Mouse (Mus musculus) heart, adult 2 months (tissue): Measurements from ENCODE around the gene Myh14. TPM values are rescaled to one million over a fixed set of nuclear protein-coding genes. Genes with fewer than 3 reads are reported as not detected.

Source experiments
- DNase-seq, 2 experiments: peaks; one replicate each; pipeline ENCODE4 v3.0.0; 2021
- H3K27ac ChIP-seq: fragments of 200-600 bp; 2 replicates; pipeline ENCODE4 v1.8.1; 2022
- H3K27me3 ChIP-seq: fragments of 200-500 bp; 2 replicates; pipeline ENCODE4 v1.6.1; 2012; ENCODE audit warnings: mild to moderate bottlenecking, low read length, inconsistent platforms, mixed read lengths; ENCODE audit not compliant: control insufficient read depth, insufficient read depth
- H3K36me3 ChIP-seq: fragments of 200-500 bp; 2 replicates; pipeline ENCODE4 v1.6.1; 2012; ENCODE audit warnings: low read length, inconsistent platforms; ENCODE audit not compliant: control insufficient read depth, insufficient read depth
- H3K4me1 ChIP-seq: fragments of 200-500 bp; 2 replicates; pipeline ENCODE4 v1.6.1; 2011; ENCODE audit warnings: low read length; ENCODE audit not compliant: control insufficient read depth, insufficient read depth
- H3K4me3 ChIP-seq: fragments of 200-600 bp; 2 replicates; pipeline ENCODE4 v1.8.1; 2022
- H3K79me2 ChIP-seq: fragments of 200-500 bp; replicated peaks from 2 replicates; pipeline ENCODE4 v1.6.1; 2012; ENCODE audit warnings: mild to moderate bottlenecking, inconsistent platforms, low read length, moderate library complexity, mixed read lengths; ENCODE audit not compliant: control insufficient read depth, insufficient read depth
- H3K9ac ChIP-seq: fragments of 200-500 bp; 2 replicates; pipeline ENCODE4 v1.6.1; 2012; ENCODE audit warnings: low read depth, mild to moderate bottlenecking, control low read depth, inconsistent platforms, low read length, mixed read lengths
- CTCF ChIP-seq: fragments of 200-600 bp; IDR thresholded peaks from 2 replicates; pipeline ENCODE4 v1.8.1; 2022; ENCODE audit warnings: antibody characterized with exemption, mild to moderate bottlenecking, moderate library complexity
- EP300 ChIP-seq: fragments of 200-500 bp; IDR thresholded peaks from 2 replicates; pipeline ENCODE4 v1.6.1; 2011; ENCODE audit warnings: low read depth, low read length, control low read depth; ENCODE audit not compliant: insufficient read depth
- POLR2A ChIP-seq: fragments of 200-500 bp; IDR thresholded peaks from 2 replicates; pipeline ENCODE4 v1.6.1; 2011; ENCODE audit warnings: mild to moderate bottlenecking, low read depth, low read length, control low read depth; ENCODE audit not compliant: insufficient read depth
- WGBS: fragments of 180-500 bp; shearing (Covaris S2); methylation state at CpG from one replicate; pipeline ENCODE4 v1.1.7; 2018; 5-methylcytosine and 5-hydroxymethylcytosine counted together
- intact Hi-C: fragments of 180-260 bp; cut with DNase I; formaldehyde crosslinking; loops from one replicate; pipeline ENCODE4 v1.15.1; 2025
- polyA plus RNA-seq: library from polyadenylated mRNA; depleted of rRNA; stranded (reverse); fragments of >200 nt; gene quantifications from 2 replicates; pipeline ENCODE4 v1.2.3, GENCODE M21; 2012
- total RNA-seq, 2 experiments: library from RNA; stranded (reverse); gene quantifications; 2 replicates each; pipeline ENCODE4 v1.2.3; 2021

Myh14 gene
- total and polyA plus RNA-seq, 3 experiments: 23.1 to 96.6 (median 79.4) TPM

DNA sequence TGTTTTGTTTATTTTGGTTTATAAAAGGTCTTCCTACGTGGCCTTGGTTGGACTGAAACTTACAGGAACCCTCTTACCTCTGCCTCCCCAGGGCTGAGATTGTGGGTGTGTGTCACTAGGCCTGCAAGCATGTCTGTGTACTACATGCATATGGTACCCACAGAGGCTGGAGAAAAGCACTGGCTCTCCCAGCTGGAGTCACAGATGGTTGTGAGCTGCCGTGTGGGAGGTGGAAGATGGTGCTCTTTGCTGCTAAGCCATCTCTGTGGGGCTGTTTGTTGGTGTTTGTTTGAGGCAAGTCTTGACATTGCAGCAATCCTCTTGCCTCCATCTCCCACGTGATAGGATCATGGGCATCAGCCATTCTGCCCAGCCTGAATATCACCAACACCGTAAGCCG, 9.4 kb downstream of the Myh14 start:
- H3K27ac ChIP-seq: no peak overlapping the region
- TF ChIP-seq EP300: no peak
- TF ChIP-seq CTCF: no peak
- no peak for TF ChIP-seq POLR2A
- no peaks in the 10 kb centered on the region for H3K4me1 ChIP-seq
- H3K27me3 ChIP-seq: no peaks in the 10 kb centered on the region
- DNase-seq: no peak
- no peaks in the 10 kb centered on the region for H3K79me2 ChIP-seq
- WGBS: 72% methylated on average over 5 of the region's 5 CpGs
- no peak overlapping the region for H3K4me3 ChIP-seq
- no peaks in the 10 kb centered on the region for H3K36me3 ChIP-seq
- H3K9ac ChIP-seq: no peak overlapping the region
- intact Hi-C loops: no loop called here

DNA sequence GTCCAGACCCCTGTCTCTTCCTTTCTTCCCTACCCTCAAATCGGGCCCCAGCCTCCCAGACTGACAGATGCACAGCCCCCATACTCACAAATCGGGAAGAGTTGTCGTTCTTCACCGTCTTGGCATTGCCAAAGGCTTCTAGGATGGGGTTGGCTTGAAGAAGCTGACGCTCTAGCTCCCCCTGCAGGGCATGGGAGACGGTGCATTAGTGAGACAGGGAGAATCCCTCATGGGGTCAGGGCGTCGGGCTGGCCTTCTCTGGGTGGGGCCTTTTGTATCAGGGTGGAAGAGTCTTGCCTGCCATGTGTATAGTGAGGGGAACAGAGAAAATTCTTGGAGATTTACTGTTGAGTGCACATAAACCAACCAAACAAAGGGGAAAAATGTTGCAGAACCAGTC, 15.1 kb downstream of the Myh14 start:
- DNase-seq: peak; percentile 36 to 51
- Histone ChIP-seq H3K4me3 (no peak overlapping the region), H3K9ac (no peak overlapping the region), H3K36me3 (no peaks in the 10 kb centered on the region), H3K4me1 (no peaks in the 10 kb centered on the region), H3K27me3 (no peaks in the 10 kb centered on the region), H3K27ac (no peak overlapping the region), H3K79me2 (no peaks in the 10 kb centered on the region)
- TF ChIP-seq CTCF (peak; percentile 77), EP300 (no peak)
- WGBS: 8% methylated on average over 8 of the region's 8 CpGs
- intact Hi-C loops: loop anchor here (10.0 kb wide), 1 partner anchor 391 kb away; the partner anchor contains the start of gene Gm15517

DNA sequence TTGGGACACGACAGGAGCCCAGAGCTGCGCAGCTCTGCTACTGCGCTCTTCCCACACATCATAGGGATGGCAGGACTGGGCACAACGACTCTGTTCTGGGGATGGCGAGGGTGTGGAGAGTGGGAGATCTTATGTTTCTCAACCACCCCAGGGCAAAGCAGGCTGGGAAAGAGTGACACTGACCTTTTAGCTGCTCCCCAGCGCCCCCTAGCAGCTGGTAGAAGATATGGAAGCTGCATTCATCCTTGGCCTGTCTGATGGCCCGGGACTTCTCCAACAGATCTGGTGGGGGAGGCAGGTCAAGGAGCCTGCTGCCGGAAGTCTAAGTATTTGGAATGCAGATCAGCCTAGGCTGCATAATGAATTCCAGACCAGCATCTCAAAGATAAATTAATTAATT, 16.9 kb downstream of the Myh14 start:
- Histone ChIP-seq H3K9ac (no peak overlapping the region), H3K36me3 (no peaks in the 10 kb centered on the region), H3K4me1 (no peaks in the 10 kb centered on the region), H3K4me3 (no peak overlapping the region), H3K27ac (no peak overlapping the region), H3K27me3 (no peaks in the 10 kb centered on the region), H3K79me2 (no peaks in the 10 kb centered on the region)
- no peak for TF ChIP-seq POLR2A
- no peak for TF ChIP-seq EP300
- TF ChIP-seq CTCF: peak; percentile 55
- WGBS: 49% methylated on average over 8 of the region's 8 CpGs
- intact Hi-C loops: loop anchor here (5.0 to 10.0 kb wide), 2 partner anchors 169 to 389 kb away; partner anchors contain the start of gene Gm15517
- no peak for DNase-seq

DNA sequence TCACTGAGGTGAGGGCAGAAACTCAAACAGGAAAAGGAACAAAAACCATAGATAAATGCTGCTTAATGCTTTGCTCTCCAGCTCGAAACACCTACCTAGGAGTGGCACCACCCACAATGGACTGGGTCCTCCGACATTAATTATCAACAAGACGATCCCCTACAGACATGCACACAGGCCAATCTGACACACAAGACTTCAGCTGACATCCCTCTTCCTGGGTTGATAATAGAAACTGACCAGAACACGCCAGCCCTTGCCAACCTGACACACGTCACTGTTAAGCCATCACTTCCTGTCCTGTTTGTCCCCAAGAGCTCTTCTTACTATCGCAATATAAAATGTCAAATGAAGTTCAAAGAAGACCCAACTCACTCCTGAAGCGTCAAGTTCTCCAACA, 19.2 kb downstream of the Myh14 start:
- H3K4me3 ChIP-seq: no peak overlapping the region
- TF ChIP-seq EP300 (no peak), CTCF (no peak), POLR2A (no peak)
- WGBS: 44% methylated on average over 7 of the region's 7 CpGs

DNA sequence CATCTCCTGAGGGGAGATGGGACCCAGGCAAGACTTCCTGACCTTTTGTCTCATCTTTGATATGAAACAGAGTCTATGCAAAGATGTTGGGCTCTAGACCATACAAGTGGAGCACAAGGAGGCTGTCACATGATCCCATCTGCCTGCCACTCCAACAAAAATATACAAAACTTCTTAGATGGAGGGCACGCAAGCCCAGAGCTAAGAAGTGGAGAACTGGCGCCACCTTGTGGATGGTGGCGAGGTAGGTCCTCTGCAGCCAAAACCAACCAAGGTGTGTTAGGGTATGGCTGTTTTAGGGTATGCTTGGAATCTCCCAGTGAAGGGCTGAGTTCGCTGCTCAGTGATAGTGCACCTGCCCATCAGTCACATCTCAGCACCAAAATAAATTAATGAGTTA, 20.7 kb downstream of the Myh14 start:
- Histone ChIP-seq H3K79me2 (no peaks in the 10 kb centered on the region), H3K36me3 (no peaks in the 10 kb centered on the region), H3K9ac (no peak overlapping the region), H3K27ac (no peak overlapping the region), H3K27me3 (no peaks in the 10 kb centered on the region), H3K4me1 (no peaks in the 10 kb centered on the region; the same call in 1 of the 2 replicates), H3K4me3 (no peak overlapping the region)
- intact Hi-C loops: loop anchor here (5.0 to 10.0 kb wide), 4 partner anchors 52 to 385 kb away; partner anchors contain the start of genes Gm15517 and Mybpc2
- peak; percentile 29 to 49 for DNase-seq
- TF ChIP-seq POLR2A: no peak
- TF ChIP-seq CTCF: peak; percentile 76
- 0 out of 2 replicates have a peak, but pooled peaks have one; percentile 29 for TF ChIP-seq EP300
- 12% methylated on average over 4 of the region's 4 CpGs for WGBS

More for the DNA sequence above, 19.2 kb downstream of the Myh14 start:
- Histone ChIP-seq H3K4me1 (no peaks in the 10 kb centered on the region), H3K9ac (no peak overlapping the region), H3K36me3 (no peaks in the 10 kb centered on the region), H3K27ac (no peak overlapping the region), H3K27me3 (no peaks in the 10 kb centered on the region), H3K79me2 (no peaks in the 10 kb centered on the region)
- intact Hi-C loops: loop anchor here (5.0 to 10.0 kb wide), 2 partner anchors 171 to 387 kb away; partner anchors contain the start of gene Gm15517
- DNase-seq: no peak

DNA sequence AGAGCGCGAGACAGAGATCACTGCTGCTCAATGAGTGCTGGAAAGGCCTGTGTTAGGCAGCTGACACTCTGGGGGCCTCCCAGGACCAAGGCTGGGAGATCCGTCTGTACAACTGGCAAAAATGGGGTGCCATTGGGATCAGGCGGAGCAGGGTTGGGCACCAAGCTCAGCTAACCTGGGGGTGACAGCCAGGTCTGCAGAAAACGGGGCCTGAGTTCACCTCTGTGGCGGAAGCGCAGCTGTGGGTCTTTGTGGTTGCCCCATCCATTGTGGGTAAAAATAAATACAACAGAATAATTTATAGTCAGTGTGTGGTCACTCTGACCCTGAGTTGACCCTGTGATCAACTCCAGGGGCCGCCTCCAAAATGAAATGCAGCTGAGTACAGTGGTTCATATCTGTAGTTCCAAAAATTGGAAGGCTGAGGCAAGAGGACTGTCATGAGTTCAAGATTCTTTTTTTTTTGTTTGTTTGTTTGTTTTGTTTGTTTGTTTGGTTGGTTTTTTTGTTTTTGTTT, 21.5 kb downstream of the Myh14 start:
- 80% methylated on average over 8 of the region's 8 CpGs for WGBS
- H3K9ac ChIP-seq: no peak overlapping the region
- H3K27me3 ChIP-seq: no peaks in the 10 kb centered on the region
- no peaks in the 10 kb centered on the region; the same call in 1 of the 2 replicates for H3K4me1 ChIP-seq
- TF ChIP-seq EP300: no peak
- TF ChIP-seq CTCF: no peak
- no peak for TF ChIP-seq POLR2A
- intact Hi-C loops: loop anchor here (5.0 kb wide), 2 partner anchors 53 to 127 kb away; partner anchors contain the start of gene Mybpc2
- no peak for DNase-seq
- no peak overlapping the region for H3K4me3 ChIP-seq
- no peaks in the 10 kb centered on the region for H3K79me2 ChIP-seq
- no peaks in the 10 kb centered on the region for H3K36me3 ChIP-seq
- H3K27ac ChIP-seq: no peak overlapping the region
